Mouse (Mus musculus): ENCODE measurements around the gene Shh. TPM values are rescaled to one million over a fixed set of nuclear protein-coding genes. Genes with fewer than 3 reads are reported as not detected.
A peak's percentile ranks its signal among the peaks of the same experiment; 100 is the strongest.

Shh gene
- 1.5 and 1.6 TPM in 2 replicates for polyA plus RNA-seq (2016; fragmentation: Nextera tagmentation; extraction: Ambion mirVana)

DNA sequence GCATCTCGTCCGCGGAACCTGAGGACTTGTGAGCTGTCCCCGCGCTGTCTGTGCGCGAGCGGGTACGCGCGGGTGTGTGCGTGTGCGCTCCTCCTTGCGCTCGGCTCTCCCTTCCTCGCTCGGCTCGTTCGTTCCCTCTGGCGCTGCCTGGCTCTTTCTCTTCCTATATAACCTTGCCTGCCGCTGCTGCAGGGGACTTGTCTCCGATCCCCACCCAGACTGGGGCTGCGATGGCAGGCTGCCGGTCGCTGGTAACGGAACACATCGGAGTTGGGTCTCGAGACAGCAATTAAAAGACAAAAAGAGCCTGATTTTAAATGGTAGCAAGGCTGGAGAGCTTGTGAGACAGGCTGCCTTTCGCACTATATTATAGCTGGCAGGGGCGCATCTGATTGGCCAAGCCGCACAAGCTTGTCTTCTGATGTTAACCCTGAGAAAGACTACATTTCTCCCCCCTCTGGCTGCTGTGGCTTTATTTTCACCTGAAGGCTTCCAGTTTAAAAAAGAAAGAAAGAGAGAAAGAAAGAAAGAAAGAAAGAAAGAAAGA is at the start of gene Shh:
TSS of gene Shh (minus strand) at position 497 of the 547 bp plus-strand sequence.
- H3K9ac ChIP-seq = no peak within 1 kb of the TSS
- H3K4me3 ChIP-seq = peak within 1 kb of the TSS; percentile 52
- ATAC-seq (ENCODE audit: insufficient number of reproducible peaks, insufficient read depth, low FRiP score, low TSS enrichment) = no peak
- peaks cover 86% of the 10 kb centered on the region for H3K27me3 ChIP-seq
- peaks cover 5% of the 10 kb centered on the region; the same call in 1 of the 2 replicates for H3K4me1 ChIP-seq
- H3K9me3 ChIP-seq = no peaks in the 10 kb centered on the region
- no peak within 1 kb of the TSS for H3K27ac ChIP-seq
- H3K36me3 ChIP-seq = no peaks in the 10 kb centered on the region
- WGBS = under 1% methylated on average over 31 of the region's 31 CpGs
- H3K4me2 ChIP-seq (replicated peaks) = peak within 1 kb of the TSS; percentile 45

DNA sequence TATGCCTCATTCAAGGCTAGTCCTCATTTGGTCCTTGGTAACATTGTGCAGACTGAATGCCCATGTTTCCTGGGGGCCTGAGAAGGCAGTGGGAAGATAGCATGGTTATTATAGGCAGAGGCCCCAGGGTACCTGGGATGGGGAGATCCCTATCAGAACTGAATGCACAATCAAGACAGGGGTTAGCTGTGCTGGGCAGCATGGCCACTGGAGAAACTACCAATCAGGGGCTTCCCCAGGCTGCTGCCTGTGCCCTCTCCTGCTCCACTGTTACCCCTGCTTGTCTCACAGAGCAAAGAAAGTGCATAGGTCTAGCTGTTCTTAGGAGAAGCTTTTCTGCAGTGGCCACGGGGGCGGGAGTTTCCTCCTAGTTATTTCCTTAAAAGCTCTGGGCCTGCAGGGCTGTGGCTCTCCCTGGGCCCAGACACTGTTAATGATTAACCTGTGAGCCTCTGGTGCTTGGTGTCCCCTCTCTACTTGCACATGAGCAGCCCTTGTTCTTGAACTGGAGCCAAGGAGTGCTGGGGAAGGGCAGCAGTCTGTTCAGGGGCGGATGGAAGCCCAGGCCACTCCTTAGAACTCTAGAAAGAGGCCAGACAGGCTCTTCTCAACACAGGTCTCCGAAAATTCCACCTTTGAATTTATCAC is 33.9 kb upstream of the Shh start:
- Histone ChIP-seq H3K4me3 (no peak overlapping the region), H3K27me3 (no peaks in the 10 kb centered on the region), H3K9me3 (no peaks in the 10 kb centered on the region), H3K4me1 (no peaks in the 10 kb centered on the region), H3K36me3 (no peaks in the 10 kb centered on the region), H3K4me2 (replicated peaks) (no peak overlapping the region), H3K27ac (no peak overlapping the region), H3K9ac (no peak overlapping the region)
- WGBS = 67% methylated on average over 4 of the region's 4 CpGs
- ATAC-seq (ENCODE audit: insufficient number of reproducible peaks, insufficient read depth, low FRiP score, low TSS enrichment) = no peak

DNA sequence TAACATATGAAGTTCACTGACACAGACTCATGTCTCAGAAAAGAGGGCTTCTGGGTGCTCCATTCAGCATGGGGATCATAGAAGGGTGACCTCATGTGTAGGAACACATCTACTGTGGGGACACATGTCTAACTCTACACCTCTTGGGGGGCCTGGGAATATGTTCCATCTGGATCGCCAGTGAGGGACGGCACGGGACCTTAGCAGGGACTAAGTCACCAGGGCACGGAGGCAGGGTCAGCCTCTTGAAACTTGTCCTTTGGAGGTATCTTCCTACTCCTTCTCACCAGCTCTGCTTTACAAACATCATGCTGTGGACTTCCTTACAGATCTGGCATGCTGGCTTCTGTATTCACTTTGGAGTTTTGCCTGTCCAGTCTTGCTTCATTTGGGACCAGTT is 31.8 kb upstream of the Shh start:
- WGBS = 88% methylated on average over 4 of the region's 4 CpGs

DNA sequence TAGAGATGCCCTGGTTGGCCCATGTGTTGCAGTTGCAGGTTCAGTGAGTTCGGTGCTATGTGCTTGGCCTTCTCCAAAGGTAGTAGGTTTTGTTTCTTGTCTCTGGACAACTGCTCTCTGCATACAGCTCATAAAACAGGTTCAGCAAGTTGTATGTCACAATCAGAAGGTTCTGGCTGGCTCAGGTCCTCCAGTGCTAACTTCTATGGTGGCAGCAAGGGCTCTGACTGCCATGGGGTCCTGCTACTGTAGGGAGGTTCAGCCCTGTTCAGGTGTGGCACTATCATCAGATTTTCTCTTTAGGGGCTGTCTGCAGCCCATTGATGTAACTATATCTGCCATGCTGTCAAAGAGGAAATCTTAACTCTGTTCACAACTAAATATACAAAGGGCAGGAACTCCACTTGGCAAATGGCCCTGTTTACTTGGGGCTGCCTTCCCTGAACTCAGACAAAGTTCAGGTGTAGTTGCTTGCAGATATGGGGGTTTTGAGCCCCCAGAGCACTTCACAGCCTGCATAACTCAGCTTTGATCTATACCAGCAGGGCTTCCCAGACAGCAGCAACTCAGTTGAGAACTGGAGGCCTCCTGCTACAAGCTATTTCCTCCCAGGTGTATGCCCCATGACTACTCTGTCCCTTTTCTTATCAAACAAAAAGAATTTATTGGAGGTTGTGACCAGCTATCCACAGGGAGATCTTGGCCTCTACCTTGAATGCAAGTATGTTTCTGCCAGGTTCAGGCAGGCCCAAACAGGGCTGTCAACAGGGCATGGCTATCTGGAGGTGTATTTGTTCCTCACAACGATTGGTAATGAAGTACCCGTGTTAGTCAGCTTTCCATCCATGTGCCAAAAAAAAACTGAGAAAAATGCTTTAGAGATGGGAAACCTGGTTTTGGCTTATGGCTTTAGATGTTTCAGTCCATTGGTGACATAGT is 28.9 kb upstream of the Shh start:
- ATAC-seq (ENCODE audit: insufficient number of reproducible peaks, insufficient read depth, low FRiP score, low TSS enrichment) = no peak
- no peaks in the 10 kb centered on the region for H3K36me3 ChIP-seq
- H3K9ac ChIP-seq = no peak overlapping the region
- no peak overlapping the region for H3K4me2 ChIP-seq (replicated peaks)
- WGBS = 85% methylated on average over 3 of the region's 3 CpGs
- no peak overlapping the region for H3K27ac ChIP-seq
- no peaks in the 10 kb centered on the region for H3K4me1 ChIP-seq
- H3K4me3 ChIP-seq = no peak overlapping the region
- H3K9me3 ChIP-seq = no peaks in the 10 kb centered on the region
- no peaks in the 10 kb centered on the region for H3K27me3 ChIP-seq

More for the DNA sequence above, 31.8 kb upstream of the Shh start:
- Histone ChIP-seq H3K9ac (no peak overlapping the region), H3K27me3 (no peaks in the 10 kb centered on the region), H3K27ac (no peak overlapping the region), H3K4me2 (replicated peaks) (no peak overlapping the region), H3K4me1 (no peaks in the 10 kb centered on the region), H3K4me3 (no peak overlapping the region), H3K9me3 (no peaks in the 10 kb centered on the region), H3K36me3 (no peaks in the 10 kb centered on the region)
- no peak for ATAC-seq (ENCODE audit: insufficient number of reproducible peaks, insufficient read depth, low FRiP score, low TSS enrichment)

DNA sequence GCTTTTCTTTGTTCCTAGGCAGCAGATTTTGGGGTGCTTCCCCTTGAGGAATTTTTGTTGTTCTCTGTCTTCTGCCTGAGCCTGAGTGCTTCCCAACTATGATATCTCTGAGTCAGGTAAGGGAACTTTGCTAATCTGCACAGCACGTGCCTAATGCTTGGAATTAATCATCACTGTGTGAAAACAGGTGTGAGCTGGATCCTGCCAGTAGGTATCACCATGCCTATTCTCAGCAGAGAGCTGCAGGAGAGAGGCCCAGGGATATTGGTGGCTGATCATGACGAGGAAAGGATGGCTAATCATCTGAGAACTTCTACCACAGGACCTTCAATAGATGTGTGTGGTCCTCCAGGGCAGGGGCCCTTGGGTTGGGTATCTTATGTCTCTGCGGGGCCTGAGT is 26.5 kb upstream of the Shh start:
- ATAC-seq (ENCODE audit: insufficient number of reproducible peaks, insufficient read depth, low FRiP score, low TSS enrichment) = no peak
- Histone ChIP-seq H3K9me3 (no peaks in the 10 kb centered on the region), H3K9ac (no peak overlapping the region), H3K27ac (no peak overlapping the region), H3K27me3 (no peaks in the 10 kb centered on the region), H3K36me3 (no peaks in the 10 kb centered on the region), H3K4me1 (no peaks in the 10 kb centered on the region), H3K4me3 (no peak overlapping the region), H3K4me2 (replicated peaks) (no peak overlapping the region)
- WGBS = 67% methylated on average over 3 of the region's 3 CpGs

DNA sequence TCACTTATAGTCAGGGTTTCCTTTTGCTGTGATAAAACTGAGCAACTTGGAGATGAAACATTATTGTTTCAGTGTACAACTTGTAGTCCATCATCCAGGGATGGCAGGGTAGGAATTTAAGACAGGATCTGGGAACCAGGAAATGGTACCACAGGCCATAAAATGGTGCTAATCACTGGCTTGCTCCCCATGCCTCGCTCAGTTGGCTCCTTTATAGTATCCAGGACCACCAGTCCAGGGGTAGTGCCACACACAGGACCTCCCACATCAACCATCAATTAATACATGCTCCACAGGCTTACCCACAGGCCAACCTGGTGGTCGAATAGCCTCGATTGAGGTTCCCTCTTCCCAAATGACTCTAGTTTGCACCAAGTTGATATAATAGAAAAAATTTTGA is 15.9 kb upstream of the Shh start:
- Histone ChIP-seq H3K9ac (no peak overlapping the region), H3K4me1 (no peaks in the 10 kb centered on the region)

DNA sequence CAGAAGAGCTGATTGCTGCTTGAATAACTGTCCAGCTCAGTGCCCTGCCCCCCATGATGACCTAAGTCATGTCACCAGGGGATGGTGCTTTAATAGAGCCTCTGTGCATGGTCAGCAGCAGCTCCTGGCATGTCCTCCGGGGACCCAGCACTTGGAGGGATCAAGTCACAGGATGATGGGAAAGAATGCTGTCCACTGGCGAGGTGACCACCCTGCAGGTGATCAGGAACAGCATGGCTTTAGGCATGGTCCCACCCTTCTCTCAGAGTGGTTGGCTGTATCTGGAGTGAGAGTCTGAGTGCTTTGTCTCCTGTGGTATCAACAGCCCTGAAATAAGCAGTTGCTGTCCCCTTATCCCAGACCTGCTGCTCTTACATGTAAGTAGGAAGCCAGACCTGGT is 14.7 kb upstream of the Shh start:
- Histone ChIP-seq H3K27me3 (0 out of 2 replicates have a peak, but pooled peaks cover 3% of the 10 kb centered on the region), H3K9ac (no peak overlapping the region), H3K36me3 (no peaks in the 10 kb centered on the region), H3K4me3 (no peak overlapping the region), H3K27ac (no peak overlapping the region), H3K4me1 (no peaks in the 10 kb centered on the region), H3K9me3 (no peaks in the 10 kb centered on the region), H3K4me2 (replicated peaks) (no peak overlapping the region)
- no peak for ATAC-seq (ENCODE audit: insufficient number of reproducible peaks, insufficient read depth, low FRiP score, low TSS enrichment)
- 65% methylated on average over 2 of the region's 2 CpGs for WGBS

More for the DNA sequence above, 15.9 kb upstream of the Shh start:
- Histone ChIP-seq H3K27ac (no peak overlapping the region), H3K4me2 (replicated peaks) (no peak overlapping the region), H3K9me3 (no peaks in the 10 kb centered on the region), H3K4me3 (no peak overlapping the region), H3K27me3 (0 out of 2 replicates have a peak, but pooled peaks cover 3% of the 10 kb centered on the region), H3K36me3 (no peaks in the 10 kb centered on the region)
- WGBS = 82% methylated on average over 3 of the region's 3 CpGs
- no peak for ATAC-seq (ENCODE audit: insufficient number of reproducible peaks, insufficient read depth, low FRiP score, low TSS enrichment)

DNA sequence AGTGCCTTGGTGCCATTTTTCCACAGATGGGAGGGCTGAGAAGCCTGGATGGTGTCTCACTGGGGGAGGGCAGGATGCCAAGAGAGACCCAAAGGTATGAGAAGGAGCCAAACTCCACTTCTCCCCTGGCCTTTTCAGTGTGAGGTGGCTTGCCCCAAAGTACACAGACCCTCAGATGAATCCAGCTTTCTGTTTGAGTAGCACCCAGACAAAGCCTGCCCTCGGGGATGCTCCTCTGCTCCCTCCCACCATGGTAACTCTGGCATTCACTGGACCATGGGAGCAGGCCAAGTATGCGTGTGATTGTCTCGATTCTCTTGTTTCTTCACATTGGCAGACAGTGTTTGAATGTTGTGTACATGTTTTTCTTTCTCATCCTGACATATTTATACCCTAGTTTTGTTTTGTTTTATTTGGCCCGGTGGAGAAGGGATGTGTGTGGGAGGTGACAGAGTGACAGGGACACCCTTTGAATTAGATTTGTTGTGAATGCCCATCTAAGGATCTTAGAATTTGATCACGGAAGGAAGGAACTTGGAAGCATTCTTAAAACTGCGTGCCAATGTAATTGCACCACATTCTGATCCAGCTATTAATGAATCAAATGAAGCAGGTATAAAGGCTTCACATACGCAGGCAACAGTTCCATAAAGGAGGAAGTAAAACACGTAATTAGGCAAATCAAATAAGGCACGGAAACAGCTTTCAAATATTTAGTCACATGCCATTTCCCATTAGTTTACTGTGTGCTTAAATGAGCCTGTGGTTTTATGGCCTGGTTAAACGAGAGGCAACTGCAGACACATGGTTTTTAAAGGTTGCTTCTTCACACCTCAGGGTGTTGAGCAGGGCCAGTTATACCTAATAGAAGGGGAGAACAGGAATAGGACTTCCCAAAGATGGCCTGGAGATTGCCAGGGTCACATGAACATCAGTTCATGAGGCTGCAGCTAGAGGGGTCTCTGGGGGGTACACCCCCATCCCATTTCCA is 9.6 kb upstream of the Shh start:
- H3K27me3 ChIP-seq = 0 out of 2 replicates have a peak, but pooled peaks cover 3% of the 10 kb centered on the region
- no peak overlapping the region for H3K4me3 ChIP-seq
- 76% methylated on average over 10 of the region's 10 CpGs for WGBS
- H3K36me3 ChIP-seq = no peaks in the 10 kb centered on the region
- H3K9me3 ChIP-seq = no peaks in the 10 kb centered on the region
- no peak for ATAC-seq (ENCODE audit: insufficient number of reproducible peaks, insufficient read depth, low FRiP score, low TSS enrichment)
- H3K4me1 ChIP-seq = no peaks in the 10 kb centered on the region
- no peak overlapping the region for H3K27ac ChIP-seq
- no peak overlapping the region for H3K9ac ChIP-seq
- H3K4me2 ChIP-seq (replicated peaks) = no peak overlapping the region

DNA sequence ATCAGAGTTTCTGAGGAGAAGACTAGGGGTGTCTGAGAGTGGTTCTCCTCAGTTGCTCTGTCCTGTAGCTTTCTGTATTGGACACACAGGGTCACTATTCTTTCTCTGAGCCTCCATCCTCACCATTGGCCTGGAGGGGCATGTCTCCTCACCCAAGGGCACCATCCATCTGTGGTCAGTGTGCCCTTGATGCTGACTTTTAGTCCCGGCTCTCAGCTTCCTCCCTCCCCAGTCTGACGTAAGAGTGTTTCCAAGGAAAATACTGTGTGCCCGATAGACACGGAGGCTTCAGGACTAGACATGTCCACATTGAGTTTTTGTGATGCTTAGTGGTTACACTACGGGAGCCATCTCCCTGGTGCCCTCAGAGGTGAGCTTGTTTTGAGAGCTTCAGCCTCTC is 6.5 kb upstream of the Shh start:
- ATAC-seq (ENCODE audit: insufficient number of reproducible peaks, insufficient read depth, low FRiP score, low TSS enrichment) = no peak
- peaks cover 19% of the 10 kb centered on the region for H3K27me3 ChIP-seq
- no peaks in the 10 kb centered on the region for H3K4me1 ChIP-seq
- H3K27ac ChIP-seq = no peak overlapping the region
- no peaks in the 10 kb centered on the region for H3K9me3 ChIP-seq
- H3K4me2 ChIP-seq (replicated peaks) = no peak overlapping the region
- 86% methylated on average over 5 of the region's 5 CpGs for WGBS
- no peak overlapping the region for H3K4me3 ChIP-seq
- no peaks in the 10 kb centered on the region for H3K36me3 ChIP-seq
- H3K9ac ChIP-seq = no peak overlapping the region

DNA sequence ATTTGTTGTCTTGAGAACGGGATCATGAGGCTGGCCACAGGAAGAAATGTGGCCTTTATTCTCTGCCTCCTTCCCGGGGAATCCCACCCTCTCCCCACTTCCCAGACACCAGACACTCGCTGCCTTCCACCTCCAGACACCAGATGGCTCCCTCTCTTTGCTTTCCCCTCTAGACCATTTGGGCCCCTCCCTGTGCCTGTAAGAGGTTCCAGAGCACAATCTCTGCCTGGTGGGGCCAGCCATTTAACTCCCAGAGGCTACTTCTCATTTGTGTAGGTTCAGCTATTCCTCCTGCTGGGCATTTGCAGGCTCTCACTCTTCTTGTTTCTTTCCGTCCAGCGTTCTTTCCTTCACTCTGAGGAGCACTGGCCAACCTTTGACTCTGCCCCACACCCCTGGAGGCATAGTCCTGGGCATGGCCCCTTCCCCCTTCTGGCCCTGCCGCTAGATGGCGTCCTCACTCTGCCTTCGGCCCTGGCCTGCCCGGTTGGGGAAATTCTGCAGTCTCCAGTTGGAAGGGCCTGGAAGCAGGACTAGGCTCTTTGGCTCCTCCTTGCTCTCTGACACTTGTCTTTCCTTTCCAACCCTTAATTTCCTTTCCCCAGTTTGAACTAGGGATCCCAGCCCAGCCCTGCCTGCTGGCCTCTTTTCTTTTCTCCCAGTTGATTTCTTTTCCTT is 2.6 kb upstream of the Shh start:
- no peaks in the 10 kb centered on the region; the same call in 1 of the 2 replicates for H3K4me1 ChIP-seq
- WGBS = 3% methylated on average over 9 of the region's 9 CpGs
- no peaks in the 10 kb centered on the region for H3K36me3 ChIP-seq
- H3K9ac ChIP-seq = no peak overlapping the region
- H3K9me3 ChIP-seq = no peaks in the 10 kb centered on the region
- peaks cover 57% of the 10 kb centered on the region for H3K27me3 ChIP-seq
- no peak overlapping the region for H3K27ac ChIP-seq
- no peak overlapping the region for H3K4me3 ChIP-seq
- ATAC-seq (ENCODE audit: insufficient number of reproducible peaks, insufficient read depth, low FRiP score, low TSS enrichment) = no peak
- no peak overlapping the region for H3K4me2 ChIP-seq (replicated peaks)
